21 mouse cellular contexts compared by ENCODE assay signal in genomic region chr7:119479256-119479655, GRCm38 (mm10). TPM values are rescaled to one million over a fixed set of nuclear protein-coding genes. Genes with fewer than 3 reads are reported as not detected.
"Had no signal": no experiment of that assay in that cellular context is flagged by ENCODE, and none has a peak within 500 bp of the region (broad histone marks: within the 10 kb centered on the region; RNA-seq: fewer than 3 reads in every experiment).

TSS of gene Umod (minus strand) at chr7:119479282.

- H3K27me3 ChIP-seq: limb, embryonic 12.5 days; liver, embryonic 15.5 days; stomach, embryonic 15.5 days had no signal

- H3K9ac ChIP-seq: limb, embryonic 12.5 days; liver, embryonic 15.5 days; stomach, embryonic 15.5 days had no signal

- H3K4me3 ChIP-seq: layer of hippocampus, adult 2 months; limb, embryonic 12.5 days; liver, embryonic 15.5 days; midbrain, embryonic 10.5 days; myocyte; stomach, embryonic 15.5 days had no signal

- ATAC-seq: lung, postnatal 0 days had no signal

- H3K9me3 ChIP-seq: limb, embryonic 12.5 days; liver, embryonic 15.5 days; midbrain, embryonic 10.5 days; stomach, embryonic 15.5 days had no signal

- H3K4me1 ChIP-seq: limb, embryonic 12.5 days; liver, embryonic 15.5 days; midbrain, embryonic 10.5 days; stomach, embryonic 15.5 days had no signal

- H3K27ac ChIP-seq: layer of hippocampus, adult 2 months; limb, embryonic 12.5 days; liver, embryonic 15.5 days; midbrain, embryonic 10.5 days; stomach, embryonic 15.5 days had no signal

- H3K4me2 ChIP-seq: limb, embryonic 12.5 days; liver, embryonic 15.5 days; stomach, embryonic 15.5 days had no signal

- DNase-seq: liver; lung, adult 2 months; lung, postnatal 36 days; midbrain, embryonic 14.5 days; right cerebral cortex, postnatal 14 days; thymus, adult 2 months; thymus, postnatal 25 days had no signal

- H3K36me3 ChIP-seq: limb, embryonic 12.5 days; liver, embryonic 15.5 days; midbrain, embryonic 10.5 days; stomach, embryonic 15.5 days had no signal

RNA-seq across cellular contexts. Expression of gene Umod, which starts in this region (rescaled TPM):
- total RNA-seq: layer of hippocampus, adult 2 months; layer of hippocampus, postnatal 10 days; left cerebral cortex, postnatal 36 days; megakaryocyte, adult 5-6 weeks; neutrophil, adult 5-6 weeks had no signal
- polyA plus RNA-seq: intestine, embryonic 14.5 days; limb, embryonic 12.5 days; liver, embryonic 15.5 days; lung, postnatal 0 days; midbrain, embryonic 10.5 days; midbrain, embryonic 14.5 days; myocyte; neural tube, embryonic 11.5 days; stomach, embryonic 15.5 days; urinary bladder, adult 2 months had no signal
